Mouse (Mus musculus): ENCODE data around the gene Cdca4. TPM values are rescaled to one million over a fixed set of nuclear protein-coding genes. Genes with fewer than 3 reads are reported as not detected.
A peak's percentile ranks its signal among the peaks of the same experiment; 100 is the strongest.
"Not testable (repeated sequence)": the region's sequence is repeated elsewhere in the genome, so short reads cannot be mapped to it uniquely, and the experiment has no call there.

Cdca4 gene
- polyA plus RNA-seq, 1 experiment from 2014 or later, result 31.3 TPM

DNA sequence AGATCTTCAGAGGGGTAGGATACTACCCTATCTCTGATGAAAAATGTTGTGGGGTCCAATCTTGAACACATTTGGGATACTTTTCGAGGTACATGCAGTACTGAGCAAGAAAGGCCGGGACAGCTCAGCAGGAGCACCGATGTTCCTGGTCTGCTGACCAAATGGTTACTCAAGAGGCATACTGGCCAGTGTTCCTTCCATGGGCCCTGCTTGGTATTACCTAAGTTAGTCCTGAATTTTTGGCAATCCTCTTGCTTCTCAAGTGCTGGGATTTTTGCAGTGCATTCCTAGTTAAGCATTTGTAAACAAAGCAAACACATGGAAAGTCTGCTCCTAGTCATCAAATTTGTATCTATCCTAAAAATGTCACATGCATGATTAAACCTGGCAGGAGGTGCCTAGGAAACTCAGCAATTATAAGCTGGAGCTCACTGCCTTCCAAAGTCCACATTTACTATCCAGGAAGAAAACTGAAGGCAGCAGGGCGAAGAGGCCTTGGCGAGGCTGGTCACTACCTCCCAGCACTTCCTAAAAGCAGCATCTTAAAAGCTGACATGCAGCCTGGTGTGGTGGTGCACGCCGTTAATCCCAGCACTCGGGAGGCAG, 10.1 kb downstream of the Cdca4 start:
- ATAC-seq, result no peak
- Histone ChIP-seq H3K4me3 (ENCODE audit: low read length) (no peak overlapping the region), H3K27ac (ENCODE audit: low read depth, low read length) (no peak overlapping the region), H3K27me3 (replicated peaks; ENCODE audit: control insufficient read depth, insufficient read depth, low read length) (no peaks in the 10 kb centered on the region), H3K4me1 (ENCODE audit: control insufficient read depth, insufficient read depth, low read depth, low read length) (peaks cover 4% of the 10 kb centered on the region), H3K9ac (ENCODE audit: low read depth, low read length) (no peak overlapping the region), H3K9me3 (ENCODE audit: control insufficient read depth, low read length) (no peaks in the 10 kb centered on the region), H3K4me2 (ENCODE audit: low read length) (no peak overlapping the region), H3K36me3 (ENCODE audit: control insufficient read depth, insufficient read depth, low read length) (peaks cover 23% of the 10 kb centered on the region)
- WGBS, result 92% methylated on average over 8 of the region's 8 CpGs

DNA sequence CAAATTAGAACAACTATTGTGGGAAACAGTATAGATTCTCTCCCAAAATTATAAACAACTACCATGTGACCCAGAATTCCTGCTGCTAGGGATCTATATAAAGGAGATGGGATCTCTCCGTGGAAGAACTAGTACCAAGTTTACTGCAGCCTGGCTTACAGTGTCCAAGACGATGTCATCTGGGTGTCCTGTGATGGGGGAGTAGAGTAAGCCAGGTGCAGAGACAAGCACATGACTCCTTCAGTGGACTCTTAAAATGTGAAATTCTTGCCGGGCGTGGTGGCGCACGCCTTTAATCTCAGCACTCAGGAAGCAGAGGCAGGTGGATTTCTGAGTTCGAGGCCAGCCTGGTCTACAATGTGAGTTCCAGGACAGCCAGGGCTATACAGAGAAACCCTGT, 12.4 kb downstream of the Cdca4 start:
- not testable (repeated sequence) for H3K4me1 ChIP-seq (ENCODE audit: control insufficient read depth, insufficient read depth, low read depth, low read length); H3K4me2 ChIP-seq (ENCODE audit: low read length); H3K27me3 ChIP-seq (replicated peaks; ENCODE audit: control insufficient read depth, insufficient read depth, low read length); H3K9ac ChIP-seq (ENCODE audit: low read depth, low read length); H3K27ac ChIP-seq (ENCODE audit: low read depth, low read length); H3K9me3 ChIP-seq (ENCODE audit: control insufficient read depth, low read length); H3K4me3 ChIP-seq (ENCODE audit: low read length); ATAC-seq
- 84% methylated on average over 7 of the region's 7 CpGs for WGBS
- H3K36me3 ChIP-seq (ENCODE audit: control insufficient read depth, insufficient read depth, low read length), result peaks cover 23% of the 10 kb centered on the region

DNA sequence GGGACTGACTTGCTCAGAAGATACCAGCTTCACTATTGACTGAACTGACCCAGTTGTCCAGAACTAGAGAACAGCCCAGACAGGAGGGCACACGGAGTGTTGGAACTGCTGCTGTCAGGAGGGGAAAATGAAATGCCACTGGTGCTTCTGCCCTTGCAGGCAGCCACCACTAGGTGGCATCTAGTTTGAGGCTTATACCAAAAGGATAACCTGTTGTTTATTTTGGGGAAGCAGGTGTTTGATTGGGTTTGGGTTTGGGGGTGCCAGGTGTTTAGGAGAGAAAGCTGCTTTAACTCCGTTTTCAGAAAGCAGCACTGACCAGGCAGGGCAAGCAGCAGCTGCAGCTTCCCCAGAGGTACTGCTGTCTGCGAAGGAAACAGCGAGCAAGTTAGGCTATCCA, 12.9 kb downstream of the Cdca4 start:
- Histone ChIP-seq H3K27me3 (replicated peaks; ENCODE audit: control insufficient read depth, insufficient read depth, low read length) (no peaks in the 10 kb centered on the region), H3K9ac (ENCODE audit: low read depth, low read length) (no peak overlapping the region), H3K4me2 (ENCODE audit: low read length) (no peak overlapping the region), H3K4me3 (ENCODE audit: low read length) (no peak overlapping the region), H3K9me3 (ENCODE audit: control insufficient read depth, low read length) (no peaks in the 10 kb centered on the region), H3K27ac (ENCODE audit: low read depth, low read length) (no peak overlapping the region), H3K4me1 (ENCODE audit: control insufficient read depth, insufficient read depth, low read depth, low read length) (no peaks in the 10 kb centered on the region), H3K36me3 (ENCODE audit: control insufficient read depth, insufficient read depth, low read length) (peaks cover 21% of the 10 kb centered on the region)
- 54% methylated on average over 4 of the region's 4 CpGs for WGBS
- ATAC-seq, result no peak

DNA sequence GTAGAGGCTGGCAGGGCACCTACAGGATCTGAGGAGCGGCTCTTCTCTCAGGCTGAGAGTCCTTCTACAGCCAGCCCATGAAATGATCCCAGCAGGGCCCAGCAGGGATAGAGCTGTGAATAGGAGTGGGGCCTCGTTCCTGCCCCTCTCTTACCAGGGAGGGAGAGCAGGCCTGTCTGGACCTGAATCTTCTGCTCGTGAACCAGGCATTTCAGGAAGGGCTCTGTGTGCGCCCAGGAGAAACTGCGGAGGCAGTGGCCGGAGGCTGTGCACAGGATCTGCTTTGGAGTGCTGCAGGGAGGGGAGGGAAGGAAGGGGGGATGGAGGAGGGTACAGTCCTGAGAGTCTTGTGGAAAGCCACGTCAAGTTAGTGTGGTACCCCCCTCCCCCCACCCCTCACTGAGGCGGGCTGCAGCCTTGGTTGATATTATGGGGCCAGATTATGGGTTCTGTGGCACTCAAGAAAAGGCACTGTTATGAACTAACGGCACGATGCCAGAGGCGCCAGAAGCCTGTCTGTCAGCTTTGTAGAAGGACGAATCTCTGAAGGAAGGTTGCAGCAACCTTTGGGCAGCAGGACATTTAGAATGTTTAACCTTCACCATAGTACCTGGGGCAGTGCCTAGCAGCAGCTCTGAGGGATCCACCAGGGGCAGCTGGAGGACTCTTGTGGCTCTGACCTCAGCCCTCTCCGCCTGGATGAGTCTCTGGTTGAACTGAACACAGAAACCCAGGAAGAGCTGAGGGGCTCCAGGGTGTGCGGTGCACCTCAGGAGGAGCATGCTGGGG, 14.3 kb downstream of the Cdca4 start:
- Histone ChIP-seq H3K9me3 (ENCODE audit: control insufficient read depth, low read length) (no peaks in the 10 kb centered on the region), H3K4me2 (ENCODE audit: low read length) (no peak overlapping the region), H3K27ac (ENCODE audit: low read depth, low read length) (no peak overlapping the region), H3K4me1 (ENCODE audit: control insufficient read depth, insufficient read depth, low read depth, low read length) (peaks cover 6% of the 10 kb centered on the region), H3K4me3 (ENCODE audit: low read length) (no peak overlapping the region), H3K9ac (ENCODE audit: low read depth, low read length) (no peak overlapping the region), H3K27me3 (replicated peaks; ENCODE audit: control insufficient read depth, insufficient read depth, low read length) (no peaks in the 10 kb centered on the region), H3K36me3 (ENCODE audit: control insufficient read depth, insufficient read depth, low read length) (peaks cover 13% of the 10 kb centered on the region)
- 76% methylated on average over 14 of the region's 14 CpGs for WGBS
- no peak for ATAC-seq

DNA sequence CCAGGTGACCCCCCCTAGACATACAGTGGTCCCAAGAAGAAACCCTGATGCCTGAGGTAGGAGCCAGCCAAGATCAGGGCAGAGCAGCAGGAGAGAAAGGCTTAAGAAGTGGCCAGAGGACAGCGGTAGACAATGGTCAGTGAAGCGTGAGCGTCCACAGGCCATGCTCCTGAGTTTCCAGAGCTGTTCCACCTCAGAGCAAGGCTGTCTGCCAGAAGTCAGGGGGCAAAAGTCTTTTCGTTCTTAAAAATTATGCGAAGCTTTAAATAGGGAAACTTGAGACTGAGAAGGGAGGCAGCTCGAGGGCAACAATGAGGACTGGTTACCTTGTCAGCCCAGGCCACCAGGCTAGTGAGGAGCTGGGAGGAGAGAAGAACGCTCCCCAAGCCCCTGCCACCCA, 15.9 kb downstream of the Cdca4 start:
- Histone ChIP-seq H3K9ac (ENCODE audit: low read depth, low read length) (no peak overlapping the region), H3K27ac (ENCODE audit: low read depth, low read length) (no peak overlapping the region), H3K4me2 (ENCODE audit: low read length) (no peak overlapping the region), H3K27me3 (replicated peaks; ENCODE audit: control insufficient read depth, insufficient read depth, low read length) (no peaks in the 10 kb centered on the region), H3K9me3 (ENCODE audit: control insufficient read depth, low read length) (no peaks in the 10 kb centered on the region), H3K4me3 (ENCODE audit: low read length) (no peak overlapping the region), H3K36me3 (ENCODE audit: control insufficient read depth, insufficient read depth, low read length) (peaks cover 6% of the 10 kb centered on the region), H3K4me1 (ENCODE audit: control insufficient read depth, insufficient read depth, low read depth, low read length) (peaks cover 12% of the 10 kb centered on the region)
- no peak for ATAC-seq
- 83% methylated on average over 7 of the region's 7 CpGs for WGBS

DNA sequence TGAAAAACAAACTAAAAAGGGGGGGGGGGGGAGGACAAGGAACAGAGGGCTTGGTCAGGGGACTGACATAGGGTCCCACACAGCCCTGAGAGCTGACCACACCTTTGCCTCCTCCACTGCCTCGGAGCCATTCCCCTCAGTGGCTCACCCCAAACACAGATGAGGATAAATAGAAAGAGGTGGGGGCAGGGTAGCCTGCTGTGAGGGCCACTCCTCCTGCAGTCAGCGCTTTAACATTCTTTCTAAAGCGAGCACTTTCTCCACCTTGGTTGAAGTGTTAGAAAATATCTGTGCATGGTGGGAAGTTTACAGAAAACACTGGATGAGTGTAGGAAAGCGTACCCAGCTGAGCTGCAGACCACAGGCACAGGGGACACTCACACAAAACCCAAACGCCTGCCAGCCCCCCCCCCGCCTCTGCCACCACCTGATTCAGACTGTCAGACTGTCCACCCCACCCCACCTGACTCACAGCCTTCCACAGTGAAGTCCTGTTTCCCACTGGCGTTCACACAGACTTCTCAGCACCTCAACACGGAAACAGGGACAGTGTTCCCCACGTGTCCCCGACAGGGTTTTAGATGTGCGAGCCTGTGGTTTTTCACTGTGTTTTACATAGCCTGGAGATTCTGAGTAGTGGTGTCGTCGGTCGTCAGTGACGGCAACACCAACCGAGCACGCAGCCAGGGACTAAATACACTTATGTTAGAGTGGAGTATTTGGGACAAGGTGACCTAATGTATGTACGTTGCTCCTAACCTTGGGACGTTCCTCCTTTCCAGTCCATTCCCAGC, 18.9 kb downstream of the Cdca4 start:
- Histone ChIP-seq H3K9me3 (ENCODE audit: control insufficient read depth, low read length) (no peaks in the 10 kb centered on the region), H3K36me3 (ENCODE audit: control insufficient read depth, insufficient read depth, low read length) (peaks cover 2% of the 10 kb centered on the region; the same call in 1 of the 2 replicates), H3K4me3 (ENCODE audit: low read length) (no peak overlapping the region), H3K4me1 (ENCODE audit: control insufficient read depth, insufficient read depth, low read depth, low read length) (peaks cover 17% of the 10 kb centered on the region), H3K27ac (ENCODE audit: low read depth, low read length) (no peak overlapping the region), H3K9ac (ENCODE audit: low read depth, low read length) (no peak overlapping the region), H3K4me2 (ENCODE audit: low read length) (peak overlapping the region; percentile 88), H3K27me3 (replicated peaks; ENCODE audit: control insufficient read depth, insufficient read depth, low read length) (no peaks in the 10 kb centered on the region)
- 61% methylated on average over 19 of the region's 19 CpGs for WGBS
- no peak for ATAC-seq

DNA sequence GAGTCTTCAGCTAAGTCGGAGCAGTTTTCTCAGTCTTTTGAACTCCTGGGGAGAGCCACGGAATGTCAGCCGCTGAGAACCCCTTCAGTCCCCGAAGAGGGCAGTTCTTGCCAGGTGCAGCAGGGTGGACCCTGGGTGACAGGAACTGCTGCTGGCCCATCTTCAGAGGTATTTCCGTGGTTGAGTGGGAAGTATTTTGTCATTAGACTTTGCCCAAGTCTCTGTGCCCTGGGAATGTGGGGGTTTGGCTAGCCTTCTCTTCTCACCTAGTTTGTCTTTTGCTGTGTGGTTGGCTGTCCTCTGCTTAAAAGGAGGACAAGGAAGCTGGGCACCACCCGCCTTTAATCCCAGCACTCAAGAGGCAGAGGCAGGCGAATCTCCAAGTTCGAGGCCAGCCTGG, 19.6 kb downstream of the Cdca4 start:
- Histone ChIP-seq H3K27ac (ENCODE audit: low read depth, low read length) (peak overlapping the region; percentile 46; the same call in 1 of the 2 replicates), H3K9ac (ENCODE audit: low read depth, low read length) (peak overlapping the region; percentile 63), H3K36me3 (ENCODE audit: control insufficient read depth, insufficient read depth, low read length) (no peaks in the 10 kb centered on the region; the same call in 1 of the 2 replicates), H3K4me2 (ENCODE audit: low read length) (peak overlapping the region; percentile 88), H3K4me3 (ENCODE audit: low read length) (peak overlapping the region; percentile 56), H3K9me3 (ENCODE audit: control insufficient read depth, low read length) (no peaks in the 10 kb centered on the region), H3K27me3 (replicated peaks; ENCODE audit: control insufficient read depth, insufficient read depth, low read length) (no peaks in the 10 kb centered on the region), H3K4me1 (ENCODE audit: control insufficient read depth, insufficient read depth, low read depth, low read length) (peaks cover 17% of the 10 kb centered on the region)
- WGBS, result 26% methylated on average over 8 of the region's 8 CpGs
- no peak for ATAC-seq

DNA sequence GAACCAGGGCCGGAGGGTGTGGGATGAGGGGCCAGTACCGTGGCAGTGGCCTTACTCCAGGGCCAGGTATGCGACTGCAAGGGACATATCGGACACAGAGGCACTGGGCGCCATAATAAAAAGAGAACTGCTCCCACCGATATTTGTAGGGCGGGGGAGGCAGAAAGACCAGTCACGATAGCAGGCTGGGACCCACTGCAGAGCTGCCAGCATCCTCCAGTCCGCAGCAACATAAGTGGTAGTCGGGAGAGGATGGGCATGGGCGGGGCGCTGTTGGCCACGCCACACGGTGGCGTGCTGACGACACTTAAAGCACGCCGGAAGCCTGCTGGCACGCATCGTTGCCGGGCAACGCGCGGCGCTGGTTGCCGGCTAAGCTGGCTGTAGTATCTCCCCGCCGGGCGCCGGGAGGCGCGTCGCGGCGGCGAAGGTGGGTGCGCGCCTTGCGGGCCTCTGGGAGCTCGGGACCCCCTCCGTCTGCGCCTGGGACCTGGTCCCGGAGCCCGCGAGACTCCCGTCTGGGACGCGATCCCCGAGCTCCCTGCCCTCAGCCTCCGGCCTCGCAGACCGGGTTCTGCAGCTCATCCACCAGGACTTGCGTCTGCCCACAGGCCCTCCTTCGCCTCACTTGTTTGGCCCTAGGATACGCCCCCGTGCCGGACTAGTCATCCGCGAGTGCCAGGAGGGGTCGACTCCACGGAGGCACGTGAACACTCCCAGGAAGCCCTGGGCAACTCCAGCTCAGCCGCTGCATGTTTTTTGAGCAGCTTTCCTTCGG, 20.4 kb downstream of the Cdca4 start, which contains the start of gene Clba1:
Gene Clba1, plus strand, starts transcription at position 351 of the 778 bp plus-strand sequence.
- Histone ChIP-seq H3K4me3 (ENCODE audit: low read length) (peak within 1 kb of the TSS; percentile 56), H3K4me2 (ENCODE audit: low read length) (peak within 1 kb of the TSS; percentile 88), H3K27ac (ENCODE audit: low read depth, low read length) (peak within 1 kb of the TSS; percentile 83), H3K36me3 (ENCODE audit: control insufficient read depth, insufficient read depth, low read length) (no peaks in the 10 kb centered on the region; the same call in 1 of the 2 replicates), H3K9ac (ENCODE audit: low read depth, low read length) (peak within 1 kb of the TSS; percentile 63), H3K27me3 (replicated peaks; ENCODE audit: control insufficient read depth, insufficient read depth, low read length) (no peaks in the 10 kb centered on the region), H3K9me3 (ENCODE audit: control insufficient read depth, low read length) (no peaks in the 10 kb centered on the region), H3K4me1 (ENCODE audit: control insufficient read depth, insufficient read depth, low read depth, low read length) (peaks cover 17% of the 10 kb centered on the region)
- ATAC-seq, result peak; percentile 95
- WGBS, result under 1% methylated on average over 64 of the region's 64 CpGs

Measured in hindbrain, embryonic 16.5 days (tissue).